Mouse (Mus musculus) heart, embryonic 13.5 days (tissue): ENCODE measurements at regions not wholly inside any gene's neighbourhood (a gene's known extent, or its start where the extent isn't known, plus 50 kb on each side); places are given as distances from the start of the nearest gene placed in this dataset.

Experiments used
- ATAC-seq: fragments of 200-750 bp; cut with Nextera tagmentation; 2 replicates; pipeline ENCODE4 v1.8.0; 2017; ENCODE audit warnings: moderate TSS enrichment; ENCODE audit not compliant: insufficient number of reproducible peaks, low FRiP score, low TSS enrichment; ENCODE audit errors: extremely low read depth
- H3K27ac ChIP-seq: fragments of 300-500 bp; sonication (generic); replicated peaks from 2 replicates; pipeline ENCODE4 v1.5.1; 2015; ENCODE audit warnings: moderate library complexity, mild to moderate bottlenecking, inconsistent platforms
- H3K27me3 ChIP-seq: fragments of 300-500 bp; sonication (generic); replicated peaks from 2 replicates; pipeline ENCODE4 v1.6.1; 2015; ENCODE audit warnings: mild to moderate bottlenecking, inconsistent platforms
- H3K36me3 ChIP-seq: fragments of 300-500 bp; sonication (generic); 2 replicates; pipeline ENCODE4 v1.6.1; 2015; ENCODE audit warnings: mild to moderate bottlenecking, inconsistent platforms
- H3K4me1 ChIP-seq: fragments of 300-500 bp; sonication (generic); 2 replicates; pipeline ENCODE4 v1.6.1; 2015; ENCODE audit warnings: inconsistent platforms
- H3K4me2 ChIP-seq: fragments of 300-500 bp; sonication (generic); 2 replicates; pipeline ENCODE4 v1.6.1; 2015; ENCODE audit warnings: inconsistent platforms, mild to moderate bottlenecking, moderate library complexity
- H3K4me3 ChIP-seq: fragments of 300-500 bp; sonication (generic); 2 replicates; pipeline ENCODE4 v1.5.1; 2015; ENCODE audit warnings: moderate library complexity, mild to moderate bottlenecking, inconsistent platforms
- H3K9ac ChIP-seq: fragments of 300-500 bp; sonication (generic); 2 replicates; pipeline ENCODE4 v1.6.1; 2015; ENCODE audit warnings: inconsistent platforms, mild to moderate bottlenecking, moderate library complexity
- H3K9me3 ChIP-seq: fragments of 300-500 bp; sonication (generic); 2 replicates; pipeline ENCODE4 v1.6.1; 2016; ENCODE audit warnings: inconsistent platforms
- WGBS: fragments of 180-500 bp; shearing (Covaris S2); methylation state at CpG from one replicate; pipeline ENCODE4 v1.1.7; 2015; ENCODE audit warnings: mixed read lengths; 5-methylcytosine and 5-hydroxymethylcytosine counted together

GRCm38 (mm10) chr6:84514623-84515022 lies 79.1 kb downstream of the Cyp26b1 start:
- WGBS: 31% methylated on average over 3 of the region's 3 CpGs
- H3K9me3 ChIP-seq: no peaks in the 10 kb centered on the region
- H3K4me1 ChIP-seq: peaks cover 3% of the 10 kb centered on the region; the same call in 1 of the 2 replicates
- H3K36me3 ChIP-seq: no peaks in the 10 kb centered on the region
- H3K27me3 ChIP-seq: peaks cover 41% of the 10 kb centered on the region
- H3K4me2 ChIP-seq: no peak overlapping the region
- H3K27ac ChIP-seq: no peak overlapping the region
- H3K9ac ChIP-seq: no peak overlapping the region
- no peak for ATAC-seq
- H3K4me3 ChIP-seq: no peak overlapping the region

GRCm38 (mm10) chr6:84508598-84508997 lies 85.1 kb downstream of the Cyp26b1 start:
- 76% methylated on average over 3 of the region's 3 CpGs for WGBS
- H3K9me3 ChIP-seq: no peaks in the 10 kb centered on the region
- H3K27me3 ChIP-seq: peaks cover 27% of the 10 kb centered on the region
- no peak overlapping the region for H3K27ac ChIP-seq
- H3K4me2 ChIP-seq: no peak overlapping the region
- no peaks in the 10 kb centered on the region for H3K36me3 ChIP-seq
- H3K4me1 ChIP-seq: peaks cover 7% of the 10 kb centered on the region
- no peak overlapping the region for H3K4me3 ChIP-seq
- no peak overlapping the region for H3K9ac ChIP-seq
- ATAC-seq: no peak

DNA sequence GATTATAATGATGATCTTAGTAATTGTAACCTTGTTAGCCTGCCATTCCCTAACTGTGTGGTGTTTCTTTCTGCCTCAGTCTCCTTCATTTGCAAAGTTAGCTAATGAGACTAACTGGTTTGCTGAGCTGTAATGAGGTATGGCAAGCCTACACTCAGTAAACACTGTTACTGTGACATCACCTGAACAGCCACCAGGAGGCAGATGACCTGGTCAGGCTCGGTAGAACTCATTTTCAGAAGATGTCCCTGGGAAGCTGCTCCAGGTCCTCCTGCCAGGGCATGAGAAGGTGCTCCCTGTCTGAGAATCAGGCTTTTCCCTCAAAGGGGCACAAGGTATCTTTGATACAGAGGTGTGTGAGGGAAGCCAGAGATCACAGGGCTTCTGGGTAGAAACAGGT lies 87.0 kb downstream of the Cyp26b1 start:
- H3K9ac ChIP-seq: no peak overlapping the region
- no peaks in the 10 kb centered on the region for H3K36me3 ChIP-seq
- ATAC-seq: no peak
- H3K4me1 ChIP-seq: peaks cover 7% of the 10 kb centered on the region
- no peak overlapping the region for H3K27ac ChIP-seq
- no peak overlapping the region for H3K4me3 ChIP-seq
- no peaks in the 10 kb centered on the region for H3K9me3 ChIP-seq
- no peak overlapping the region for H3K4me2 ChIP-seq
- WGBS: 32% methylated on average over 1 of the region's 1 CpGs
- H3K27me3 ChIP-seq: peaks cover 9% of the 10 kb centered on the region; the same call in 1 of the 2 replicates

GRCm38 (mm10) chr6:84500255-84500886 lies 93.3 kb downstream of the Cyp26b1 start:
- H3K27ac ChIP-seq: no peak overlapping the region
- 20% methylated on average over 13 of the region's 13 CpGs for WGBS

DNA sequence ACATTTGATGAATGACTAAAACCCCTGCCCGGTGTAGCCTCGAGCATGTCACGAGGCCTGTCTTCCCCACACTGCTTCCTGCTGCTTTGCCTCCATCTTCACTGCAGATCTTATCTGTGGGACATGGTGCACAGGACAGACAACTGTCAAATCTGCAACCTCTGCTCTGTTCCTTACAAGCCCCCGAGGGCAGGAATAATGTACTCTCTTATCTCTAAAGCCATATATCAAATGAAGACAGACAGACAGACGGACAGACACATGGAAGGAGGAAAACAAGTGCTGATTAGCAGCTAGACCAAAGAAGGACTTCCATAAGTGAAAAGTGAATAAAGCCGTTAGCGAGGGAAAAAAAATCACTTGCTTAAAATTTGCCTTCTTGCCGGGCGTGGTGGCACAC lies 95.6 kb downstream of the Cyp26b1 start:
- H3K27ac ChIP-seq: no peak overlapping the region
- H3K36me3 ChIP-seq: no peaks in the 10 kb centered on the region
- H3K27me3 ChIP-seq: peaks cover 6% of the 10 kb centered on the region
- 55% methylated on average over 9 of the region's 9 CpGs for WGBS
- no peak overlapping the region for H3K9ac ChIP-seq
- H3K4me2 ChIP-seq: no peak overlapping the region
- no peak for ATAC-seq
- H3K9me3 ChIP-seq: no peaks in the 10 kb centered on the region
- no peak overlapping the region for H3K4me3 ChIP-seq
- H3K4me1 ChIP-seq: peaks cover 20% of the 10 kb centered on the region

More at GRCm38 (mm10) chr6:84500255-84500886, 93.3 kb downstream of the Cyp26b1 start:
- no peak overlapping the region for H3K4me2 ChIP-seq
- H3K27me3 ChIP-seq: peaks cover 6% of the 10 kb centered on the region
- no peak for ATAC-seq
- no peak overlapping the region for H3K4me3 ChIP-seq
- H3K9ac ChIP-seq: no peak overlapping the region
- no peaks in the 10 kb centered on the region for H3K9me3 ChIP-seq
- no peaks in the 10 kb centered on the region for H3K36me3 ChIP-seq
- H3K4me1 ChIP-seq: peaks cover 19% of the 10 kb centered on the region

DNA sequence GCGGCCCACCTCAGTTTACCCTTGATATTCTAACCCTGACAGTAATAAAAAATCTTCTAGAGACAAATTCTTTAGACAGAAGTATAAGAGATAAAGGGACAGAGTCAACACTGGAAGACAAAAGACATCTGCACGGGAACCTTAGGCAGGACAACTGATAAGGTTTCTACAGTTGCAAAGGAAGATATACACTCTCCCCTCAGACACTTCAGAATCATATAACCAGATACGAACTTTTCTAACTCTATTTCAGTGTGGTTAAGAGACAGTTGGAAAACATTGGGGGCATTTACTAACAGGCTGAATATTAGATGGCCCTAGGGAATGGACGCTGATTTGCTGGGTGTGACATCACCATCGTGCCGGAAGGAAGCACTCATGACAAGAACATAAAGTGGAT lies 100.0 kb downstream of the Cyp26b1 start:
- Histone ChIP-seq H3K4me2 (no peak overlapping the region), H3K9me3 (no peaks in the 10 kb centered on the region), H3K4me1 (peaks cover 18% of the 10 kb centered on the region), H3K9ac (no peak overlapping the region), H3K4me3 (no peak overlapping the region), H3K36me3 (no peaks in the 10 kb centered on the region), H3K27ac (no peak overlapping the region), H3K27me3 (no peaks in the 10 kb centered on the region; the same call in none of the 2 replicates)
- WGBS: 52% methylated on average over 6 of the region's 6 CpGs
- no peak for ATAC-seq

- H3K9ac ChIP-seq: no peak overlapping the region
- peaks cover 20% of the 10 kb centered on the region for H3K4me1 ChIP-seq
- ATAC-seq: no peak
- no peaks in the 10 kb centered on the region for H3K36me3 ChIP-seq
- 73% methylated on average over 8 of the region's 8 CpGs for WGBS
- H3K4me2 ChIP-seq: no peak overlapping the region
- no peak overlapping the region for H3K4me3 ChIP-seq
- H3K27me3 ChIP-seq: no peaks in the 10 kb centered on the region; the same call in none of the 2 replicates
- no peak overlapping the region for H3K27ac ChIP-seq
- no peaks in the 10 kb centered on the region for H3K9me3 ChIP-seq
Observed at GRCm38 (mm10) chr6:84493169-84493568, 100.5 kb downstream of the Cyp26b1 start.

DNA sequence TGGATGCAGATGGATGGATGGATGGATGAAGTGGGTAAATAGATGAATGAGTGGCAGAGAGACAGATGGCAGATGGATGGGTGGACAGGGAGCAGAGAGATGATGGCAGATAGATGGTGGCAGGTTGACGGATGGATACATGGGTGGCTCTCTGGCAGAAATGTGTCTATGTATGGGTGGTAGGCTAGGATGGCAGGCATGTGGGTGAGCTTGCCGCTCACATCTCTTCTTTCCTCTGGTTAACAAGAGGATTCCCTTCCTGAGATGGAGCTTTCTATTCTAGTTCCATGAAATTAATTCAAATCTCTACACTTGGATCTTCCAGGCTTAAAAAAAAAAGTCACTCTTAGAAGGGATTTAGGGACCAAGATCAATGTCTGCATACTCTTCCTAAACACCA lies 101.1 kb downstream of the Cyp26b1 start:
- no peak overlapping the region for H3K4me2 ChIP-seq
- ATAC-seq: no peak
- 90% methylated on average over 2 of the region's 2 CpGs for WGBS
- H3K9ac ChIP-seq: no peak overlapping the region
- H3K9me3 ChIP-seq: no peaks in the 10 kb centered on the region
- H3K27ac ChIP-seq: no peak overlapping the region
- peaks cover 20% of the 10 kb centered on the region for H3K4me1 ChIP-seq
- H3K36me3 ChIP-seq: no peaks in the 10 kb centered on the region
- H3K27me3 ChIP-seq: no peaks in the 10 kb centered on the region; the same call in 1 of the 2 replicates
- no peak overlapping the region for H3K4me3 ChIP-seq

GRCm38 (mm10) chr6:84491106-84491505 lies 102.6 kb downstream of the Cyp26b1 start:
- H3K4me2 ChIP-seq: no peak overlapping the region
- no peak overlapping the region for H3K4me3 ChIP-seq
- no peaks in the 10 kb centered on the region; the same call in 1 of the 2 replicates for H3K27me3 ChIP-seq
- no peak for ATAC-seq
- H3K9ac ChIP-seq: no peak overlapping the region
- H3K4me1 ChIP-seq: peaks cover 14% of the 10 kb centered on the region
- H3K27ac ChIP-seq: no peak overlapping the region
- no peaks in the 10 kb centered on the region for H3K36me3 ChIP-seq
- WGBS: 67% methylated on average over 5 of the region's 5 CpGs
- no peaks in the 10 kb centered on the region for H3K9me3 ChIP-seq

- no peaks in the 10 kb centered on the region for H3K9me3 ChIP-seq
- H3K27ac ChIP-seq: no peak overlapping the region
- no peak overlapping the region for H3K4me2 ChIP-seq
- 31% methylated on average over 7 of the region's 7 CpGs for WGBS
- no peak overlapping the region for H3K4me3 ChIP-seq
- H3K27me3 ChIP-seq: peaks cover 14% of the 10 kb centered on the region; the same call in 1 of the 2 replicates
- no peaks in the 10 kb centered on the region for H3K36me3 ChIP-seq
- peaks cover 9% of the 10 kb centered on the region for H3K4me1 ChIP-seq
- no peak for ATAC-seq
- H3K9ac ChIP-seq: no peak overlapping the region
Observed at GRCm38 (mm10) chr6:84481205-84481604, 112.5 kb downstream of the Cyp26b1 start.

DNA sequence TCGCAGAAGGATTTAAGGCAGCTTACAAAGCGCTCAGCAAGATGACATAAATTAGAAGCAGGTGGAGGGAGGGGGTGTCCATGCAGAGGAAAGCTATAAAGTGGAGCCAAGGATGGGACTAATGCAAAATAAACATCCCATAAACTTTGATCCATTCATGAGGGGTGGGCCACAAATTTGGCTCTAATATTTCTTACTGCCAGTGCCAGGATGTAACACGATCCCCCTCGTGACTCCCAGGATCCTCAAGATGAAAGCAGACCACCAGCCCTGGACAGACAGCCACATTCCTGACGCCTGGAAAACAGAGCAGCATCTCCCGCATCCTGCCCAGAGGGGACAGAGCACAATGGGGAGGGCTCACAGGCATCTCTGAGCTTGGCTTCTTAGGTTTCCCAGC lies 116.6 kb downstream of the Cyp26b1 start:
- 44% methylated on average over 6 of the region's 6 CpGs for WGBS

DNA sequence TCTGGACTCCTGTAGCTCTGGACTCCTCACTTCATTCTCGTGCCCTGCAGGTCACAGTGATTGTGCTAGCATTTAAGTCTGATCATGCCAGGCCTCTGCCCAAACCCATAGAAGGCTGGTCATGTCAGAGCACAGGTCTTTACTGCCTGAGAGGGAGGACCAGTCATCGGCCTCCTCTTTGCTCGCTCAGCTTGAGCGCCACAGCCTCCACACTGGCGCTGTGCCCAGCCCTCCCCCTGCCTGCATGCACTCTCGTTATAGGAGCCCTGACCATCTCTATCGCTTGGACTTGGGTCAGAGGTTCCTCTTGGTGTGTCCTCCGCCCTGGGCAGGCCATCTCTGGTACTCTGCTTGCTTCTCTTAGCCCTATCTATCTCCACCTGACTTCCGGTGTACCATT lies 117.2 kb downstream of the Cyp26b1 start:
- Histone ChIP-seq H3K9me3 (no peaks in the 10 kb centered on the region), H3K4me1 (peaks cover 10% of the 10 kb centered on the region), H3K36me3 (no peaks in the 10 kb centered on the region), H3K27me3 (peaks cover 17% of the 10 kb centered on the region; the same call in 1 of the 2 replicates), H3K4me2 (no peak overlapping the region), H3K4me3 (no peak overlapping the region), H3K9ac (no peak overlapping the region), H3K27ac (no peak overlapping the region)
- 42% methylated on average over 9 of the region's 9 CpGs for WGBS
- no peak for ATAC-seq

More for the DNA sequence above, 116.6 kb downstream of the Cyp26b1 start:
- Histone ChIP-seq H3K27ac (no peak overlapping the region), H3K4me3 (no peak overlapping the region), H3K9me3 (no peaks in the 10 kb centered on the region), H3K9ac (no peak overlapping the region), H3K4me1 (peaks cover 10% of the 10 kb centered on the region), H3K36me3 (no peaks in the 10 kb centered on the region), H3K4me2 (no peak overlapping the region), H3K27me3 (peaks cover 17% of the 10 kb centered on the region; the same call in 1 of the 2 replicates)
- ATAC-seq: no peak
